Mouse (Mus musculus) heart, adult 9 months (tissue): ENCODE measurements around the gene Prr36.

Experiments
- DNase-seq, 2 experiments: peaks; one replicate each; pipeline ENCODE4 v3.0.0; 2022; ENCODE audit warnings: low spot score in 2 of 2

Gene Prr36

GRCm38 (mm10) chr8:4205246-4206123 lies 11.8 kb downstream of the Prr36 start:
- DNase-seq: no peak

- no peak for DNase-seq
Observed at GRCm38 (mm10) chr8:4201321-4201720, 15.9 kb downstream of the Prr36 start.

GRCm38 (mm10) chr8:4193588-4193894 lies 23.7 kb downstream of the Prr36 start:
- no peak for DNase-seq

GRCm38 (mm10) chr8:4192807-4193587 lies 24.3 kb downstream of the Prr36 start:
- DNase-seq: peak; percentile 72 to 81

- no peak for DNase-seq
Observed at GRCm38 (mm10) chr8:4192305-4192704, 25.0 kb downstream of the Prr36 start.

GRCm38 (mm10) chr8:4189031-4189722 lies 28.1 kb downstream of the Prr36 start:
- no peak for DNase-seq

- no peak for DNase-seq
Observed at GRCm38 (mm10) chr8:4188605-4189004, 28.7 kb downstream of the Prr36 start.

- DNase-seq: no peak
Observed at GRCm38 (mm10) chr8:4186151-4186550, 31.1 kb downstream of the Prr36 start.

- no peak for DNase-seq
Observed at GRCm38 (mm10) chr8:4183409-4183808, 33.9 kb downstream of the Prr36 start.

- DNase-seq: no peak
Observed at GRCm38 (mm10) chr8:4174018-4174417, 43.2 kb downstream of the Prr36 start.

GRCm38 (mm10) chr8:4172486-4172885 lies 44.8 kb downstream of the Prr36 start:
- DNase-seq: no peak

- DNase-seq: no peak
Observed at GRCm38 (mm10) chr8:4167918-4168317, 49.3 kb downstream of the Prr36 start.

- no peak for DNase-seq
Observed at GRCm38 (mm10) chr8:4166881-4167525, 50.3 kb downstream of the Prr36 start.

GRCm38 (mm10) chr8:4165852-4166751 lies 51.2 kb downstream of the Prr36 start, which contains the start of gene Evi5l:
Evi5l (plus strand) TSS chr8:4166567.
- DNase-seq: peak; percentile 99 to 100

- DNase-seq: peak in 1 of 2 experiments; percentile 12
Observed at GRCm38 (mm10) chr8:4165176-4165851, 51.9 kb downstream of the Prr36 start.

GRCm38 (mm10) chr8:4162786-4163185 lies 54.5 kb downstream of the Prr36 start:
- DNase-seq: no peak
